Mouse (Mus musculus) ovary, postnatal 10 days (tissue): ENCODE measurements around the gene Eef1akmt3.
"Not testable (repeated sequence)": the region's sequence is repeated elsewhere in the genome, so short reads cannot be mapped to it uniquely, and the experiment has no call there.

Experiments
- DNase-seq: peaks from one replicate; pipeline ENCODE4 v3.0.0; 2022; ENCODE audit warnings: low spot score

Eef1akmt3 gene

GRCm38 (mm10) chr10:127070190-127071121, 29.1 kb upstream of the Eef1akmt3 start, which contains the start of gene Tspan31:
TSS of gene Tspan31 (minus strand) at chr10:127070264.
- peak; percentile 53 for DNase-seq

- no peak for DNase-seq
Measured at GRCm38 (mm10) chr10:127069281-127070189, 28.2 kb upstream of the Eef1akmt3 start.

- DNase-seq: no peak
Measured at GRCm38 (mm10) chr10:127068360-127069038, 27.2 kb upstream of the Eef1akmt3 start.

GRCm38 (mm10) chr10:127066519-127067018, 25.3 kb upstream of the Eef1akmt3 start:
- no peak for DNase-seq

GRCm38 (mm10) chr10:127065981-127066380, 24.7 kb upstream of the Eef1akmt3 start:
- no peak for DNase-seq

GRCm38 (mm10) chr10:127063913-127064870, 22.9 kb upstream of the Eef1akmt3 start:
- no peak for DNase-seq

GRCm38 (mm10) chr10:127063239-127063872, 22.0 kb upstream of the Eef1akmt3 start, which contains the start of gene Cdk4:
TSS of gene Cdk4 (plus strand) at chr10:127063534.
- DNase-seq: peak; percentile 95

GRCm38 (mm10) chr10:127062503-127062902, 21.2 kb upstream of the Eef1akmt3 start:
- DNase-seq: no peak

- not testable (repeated sequence) for DNase-seq
Measured at GRCm38 (mm10) chr10:127062101-127062500, 20.8 kb upstream of the Eef1akmt3 start.

GRCm38 (mm10) chr10:127061513-127061912, 20.2 kb upstream of the Eef1akmt3 start:
- DNase-seq: no peak

GRCm38 (mm10) chr10:127061085-127061484, 19.8 kb upstream of the Eef1akmt3 start:
- no peak for DNase-seq

- DNase-seq: no peak
Measured at GRCm38 (mm10) chr10:127059968-127060916, 18.9 kb upstream of the Eef1akmt3 start, which contains the start of gene March9. TSS of gene March9 (minus strand) at chr10:127060184.

- DNase-seq: no peak
Measured at GRCm38 (mm10) chr10:127059174-127059967, 18.1 kb upstream of the Eef1akmt3 start.

- no peak for DNase-seq
Measured at GRCm38 (mm10) chr10:127058708-127059107, 17.4 kb upstream of the Eef1akmt3 start.

GRCm38 (mm10) chr10:127058161-127058560, 16.8 kb upstream of the Eef1akmt3 start:
- no peak for DNase-seq

- DNase-seq: no peak
Measured at GRCm38 (mm10) chr10:127056490-127056889, 15.2 kb upstream of the Eef1akmt3 start.

- DNase-seq: no peak
Measured at GRCm38 (mm10) chr10:127055406-127055805, 14.1 kb upstream of the Eef1akmt3 start.

GRCm38 (mm10) chr10:127054646-127055045, 13.3 kb upstream of the Eef1akmt3 start:
- DNase-seq: no peak
